Mouse (Mus musculus) lung, adult 10 weeks (tissue): ENCODE data around the gene Fam122c. TPM values are rescaled to one million over a fixed set of nuclear protein-coding genes. Genes with fewer than 3 reads are reported as not detected.

Experiments used
- polyA plus RNA-seq: library from polyadenylated mRNA; stranded (reverse); fragments of 350-450 nt; fragmentation: Illumina TruSeq; extraction: RNeasy Lipid Tissue Mini Kit (QIAGEN cat#74804); gene quantifications from one replicate; pipeline ENCODE4 v1.2.3, GENCODE M21; 2014; ENCODE audit warnings: low read depth, low replicate concordance; ENCODE audit not compliant: insufficient read depth

Fam122c gene
- not detected for polyA plus RNA-seq

GRCm38 (mm10) chrX:53273124-53273523 lies at the start of gene Fam122c:
Gene Fam122c, plus strand, starts transcription at chrX:53273424.

GRCm38 (mm10) chrX:53240011-53240410 lies 33.2 kb upstream of the Fam122c start, which contains the start of gene Plac1:
Gene Plac1, minus strand, starts transcription at chrX:53240111.

GRCm38 (mm10) chrX:53269289-53270062 lies 3.7 kb upstream of the Fam122c start, which contains the start of gene Fam122b:
Gene Fam122b, minus strand, starts transcription at chrX:53269805.

GRCm38 (mm10) chrX:53370366-53370740 lies 97.1 kb downstream of the Fam122c start, which contains the start of gene Mospd1:
Gene Mospd1, minus strand, starts transcription at chrX:53370502.

Other genes with a start within 250 kb of the Fam122c start
- gene Plac1, start 33.3 kb upstream of the Fam122c start, polyA plus RNA-seq: not detected
- 2.5 TPM for gene Fam122b, start 3.6 kb upstream of the Fam122c start, polyA plus RNA-seq
- gene Mospd1, start 97.1 kb downstream of the Fam122c start, polyA plus RNA-seq: 10.6 TPM
- not detected for gene Etd, start 161.5 kb downstream of the Fam122c start, polyA plus RNA-seq